Mouse (Mus musculus): ENCODE measurements around the gene Ripk4.

DNA sequence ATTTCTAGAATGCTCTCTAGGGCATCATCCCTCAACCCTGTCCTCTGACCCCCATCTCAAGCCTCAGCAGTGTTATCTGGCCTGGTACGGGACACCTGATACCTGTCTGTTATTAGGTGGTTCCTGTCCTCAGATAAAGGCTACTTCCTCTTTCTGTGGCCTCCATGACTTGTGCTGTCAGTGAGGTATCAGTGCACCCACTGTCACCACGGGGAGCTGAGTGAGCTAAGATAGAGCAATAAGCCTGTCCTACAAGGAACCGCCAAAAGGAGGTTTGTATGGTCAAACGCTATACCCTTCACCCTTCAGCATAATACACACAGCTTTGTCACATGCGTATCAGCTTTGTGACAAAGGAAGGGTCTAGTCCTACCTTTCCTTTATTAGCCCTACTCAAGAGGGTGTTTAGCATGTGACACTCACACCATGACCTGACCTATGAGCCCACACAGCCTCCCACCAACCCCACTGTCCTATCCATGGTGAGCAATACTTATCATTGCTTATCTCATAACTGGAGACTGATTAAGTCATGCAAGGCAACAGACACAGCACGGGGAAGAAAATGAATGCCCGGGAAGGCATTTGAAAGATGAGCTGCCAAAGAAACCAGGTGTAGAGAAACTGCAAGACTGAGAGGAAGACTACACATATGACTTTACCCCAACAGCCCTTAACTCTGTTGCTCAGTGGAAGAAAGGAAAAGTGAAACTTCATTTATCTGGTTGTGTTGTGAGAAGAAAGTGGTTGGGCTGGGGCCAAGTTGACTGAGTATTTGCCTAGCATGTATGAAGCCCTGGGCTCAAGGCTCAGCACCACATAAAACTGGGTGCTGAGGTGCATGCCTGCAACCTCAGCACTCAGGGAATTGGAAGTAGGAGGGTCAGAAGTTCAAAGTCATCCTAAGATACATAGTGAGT lies 34.6 kb upstream of the Ripk4 start:
- TF ChIP-seq ZNF384 (IDR thresholded peaks at IDR 0.05; ENCODE audit: low read depth, low read length) (no peak), ZC3H11A (IDR thresholded peaks at IDR 0.05; ENCODE audit: borderline replicate concordance, low read depth, low read length) (no peak), MAFK (IDR thresholded peaks at IDR 0.05; ENCODE audit: insufficient read depth, low read depth, low read length) (no peak), CHD2 (IDR thresholded peaks at IDR 0.05; ENCODE audit: low read depth, low read length) (no peak), HCFC1 (IDR thresholded peaks at IDR 0.05; ENCODE audit: borderline replicate concordance, insufficient read depth, low read length) (no peak)

All from ES-E14 (cell line).